In genomic region chr15:25843086-25843991, GRCm38 (mm10) we compare ENCODE assay signal across 8 mouse cellular contexts. TPM values are rescaled to one million over a fixed set of nuclear protein-coding genes. Genes with fewer than 3 reads are reported as not detected.
DNase-seq lines count a peak whose midpoint lies in the region; ATAC-seq and TF ChIP-seq lines count a peak whose summit lies in the region.

Retreg1 (plus strand) TSS chr15:25843180.

- no peaks in the 10 kb centered on the region for H3K36me3 ChIP-seq in embryonic facial prominence, embryonic 10.5 days (replicated peaks)
- H3K36me3 ChIP-seq in limb, embryonic 13.5 days = no peaks in the 10 kb centered on the region
- H3K36me3 ChIP-seq in midbrain, embryonic 14.5 days (ENCODE audit: control insufficient read depth, insufficient read depth, low read length) = no peaks in the 10 kb centered on the region
- H3K36me3 ChIP-seq in small intestine, adult 2 months (ENCODE audit: control insufficient read depth, insufficient read depth, low read length) = no peaks in the 10 kb centered on the region

- H3K4me2 ChIP-seq in limb, embryonic 13.5 days (replicated peaks) = peak within 1 kb of the TSS; percentile 93
- peak within 1 kb of the TSS; percentile 91 for H3K4me2 ChIP-seq in midbrain, embryonic 14.5 days (ENCODE audit: low read length)

- peak within 1 kb of the TSS; percentile 84 for H3K27ac ChIP-seq in embryonic facial prominence, embryonic 10.5 days (replicated peaks)
- no peak within 1 kb of the TSS for H3K27ac ChIP-seq in limb, embryonic 13.5 days
- H3K27ac ChIP-seq in midbrain, embryonic 14.5 days (replicated peaks; ENCODE audit: low read depth, low read length) = peak within 1 kb of the TSS; percentile 72
- peak within 1 kb of the TSS; percentile 27 for H3K27ac ChIP-seq in small intestine, adult 2 months (ENCODE audit: insufficient read depth, low read depth, low read length)

- TF ChIP-seq CTCF in small intestine, adult 2 months (IDR thresholded peaks at IDR 0.05; ENCODE audit: extremely low read depth, insufficient read length, insufficient replicate concordance, low read depth, low read length) = no peak

- peak; percentile 81 for ATAC-seq in limb, embryonic 13.5 days (ENCODE audit: low FRiP score, low read depth)
- peak; percentile 85 for ATAC-seq in midbrain, embryonic 14.5 days (ENCODE audit: low FRiP score, low TSS enrichment)

- H3K27me3 ChIP-seq in embryonic facial prominence, embryonic 10.5 days (replicated peaks; ENCODE audit: low read depth, poor library complexity, severe bottlenecking) = peaks cover 38% of the 10 kb centered on the region
- H3K27me3 ChIP-seq in limb, embryonic 13.5 days = peaks cover 33% of the 10 kb centered on the region
- 0 out of 2 replicates have a peak, but pooled peaks cover 6% of the 10 kb centered on the region for H3K27me3 ChIP-seq in midbrain, embryonic 14.5 days (ENCODE audit: control insufficient read depth, insufficient read depth, low read length)
- no peaks in the 10 kb centered on the region; the same call in 1 of the 2 replicates for H3K27me3 ChIP-seq in small intestine, adult 2 months (ENCODE audit: control insufficient read depth, insufficient read depth, low read length)

- H3K4me3 ChIP-seq in embryonic facial prominence, embryonic 10.5 days = peak within 1 kb of the TSS; percentile 86
- peak within 1 kb of the TSS; percentile 77 for H3K4me3 ChIP-seq in limb, embryonic 13.5 days
- H3K4me3 ChIP-seq in midbrain, embryonic 14.5 days (replicated peaks; ENCODE audit: low read depth, low read length) = peak within 1 kb of the TSS; percentile 79
- peak within 1 kb of the TSS; percentile 82 for H3K4me3 ChIP-seq in small intestine, adult 2 months (ENCODE audit: low read depth, low read length)

- TF ChIP-seq POLR2A in small intestine, adult 2 months (IDR thresholded peaks at IDR 0.05; ENCODE audit: low read depth, low read length) = 0 out of 2 replicates have a peak, but pooled peaks have one; percentile 6

- WGBS in embryonic facial prominence, embryonic 10.5 days = 1% methylated on average over 72 of the region's 72 CpGs
- under 1% methylated on average over 61 of the region's 72 CpGs for WGBS in limb, embryonic 13.5 days
- under 1% methylated on average over 72 of the region's 72 CpGs for WGBS in midbrain, embryonic 14.5 days
- WGBS in small intestine, adult 2 months = 1% methylated on average over 72 of the region's 72 CpGs

- peak; percentile 88 for DNase-seq in adrenal gland, postnatal 14 days
- DNase-seq in embryonic facial prominence, embryonic 10.5 days (ENCODE audit: low spot score) = peak; percentile 75
- peak; percentile 84 to 87 for DNase-seq in heart, adult 18-20 months
- DNase-seq in kidney, adult 18-20 months = peak; percentile 89
- DNase-seq in midbrain, embryonic 14.5 days = peak; percentile 82
- DNase-seq in adipocyte (ENCODE audit: low spot score) = no peak

- no peaks in the 10 kb centered on the region for H3K9me3 ChIP-seq in embryonic facial prominence, embryonic 10.5 days
- H3K9me3 ChIP-seq in limb, embryonic 13.5 days = 0 out of 2 replicates have a peak, but pooled peaks cover 5% of the 10 kb centered on the region
- H3K9me3 ChIP-seq in midbrain, embryonic 14.5 days (ENCODE audit: control insufficient read depth, low read length) = no peaks in the 10 kb centered on the region

- peak within 1 kb of the TSS; percentile 74 for H3K9ac ChIP-seq in limb, embryonic 13.5 days
- H3K9ac ChIP-seq in midbrain, embryonic 14.5 days (replicated peaks; ENCODE audit: low read length) = peak within 1 kb of the TSS; percentile 85

- peaks cover 20% of the 10 kb centered on the region for H3K4me1 ChIP-seq in embryonic facial prominence, embryonic 10.5 days
- peaks cover 9% of the 10 kb centered on the region for H3K4me1 ChIP-seq in limb, embryonic 13.5 days
- H3K4me1 ChIP-seq in midbrain, embryonic 14.5 days (ENCODE audit: control insufficient read depth, insufficient read depth, low read length) = peaks cover 13% of the 10 kb centered on the region
- no peaks in the 10 kb centered on the region for H3K4me1 ChIP-seq in small intestine, adult 2 months (ENCODE audit: control insufficient read depth, insufficient read depth, insufficient read length, low read length)

RNA-seq across cellular contexts. Expression of gene Retreg1, which starts in this region (rescaled TPM):
- total RNA-seq in adrenal gland, postnatal 14 days (2021) = 24.3 and 26.7 TPM in 2 replicates
- polyA plus RNA-seq in embryonic facial prominence, embryonic 10.5 days (2016; fragmentation: Nextera tagmentation; extraction: Ambion mirVana) = 2.2 and 2.5 TPM in 2 replicates
- total RNA-seq in heart, adult 18-20 months (2021) = 100 to 1,000 TPM; 294 to 314 TPM
- 3.3 TPM in 2 replicates for polyA plus RNA-seq in limb, embryonic 13.5 days (2015; fragmentation: Nextera tagmentation; extraction: Ambion mirVana)
- 13.6 and 16.7 TPM in 2 replicates for polyA plus RNA-seq in midbrain, embryonic 14.5 days (2014; fragmentation: Nextera tagmentation; extraction: Ambion mirVana)
- polyA plus RNA-seq in small intestine, adult 2 months (2012; rRNA removed) = 5.3 and 7.5 TPM in 2 replicates

Comparison
In these comparisons a context has a peak if more than half of its experiments do, and no peak if none do; other contexts are left out.
1. RNA of gene Retreg1 (total RNA-seq): 294 to 314 TPM in heart, adult 18-20 months; 24.3 to 26.7 TPM in adrenal gland, postnatal 14 days; every median in the first group is over 10 times any median in the second.
2. Peak in every context shown above with its lines, with median percentiles within 50 percentile points of each other: H3K4me3 ChIP-seq.